8 mouse cellular contexts compared by ENCODE assay signal in genomic region chr9:89623006-89623760, GRCm38 (mm10). TPM values are rescaled to one million over a fixed set of nuclear protein-coding genes. Genes with fewer than 3 reads are reported as not detected.
DNase-seq lines count a peak whose midpoint lies in the region; ATAC-seq and TF ChIP-seq lines count a peak whose summit lies in the region.

Gene Minar1 (minus strand): TSS chr9:89623125.

- DNase-seq in lung, embryonic 14.5 days, result peak; percentile 56
- DNase-seq in lung, adult 2 months, result no peak
- DNase-seq in right cerebral cortex, postnatal 4 days, result peak; percentile 55

- peak; percentile 53 for TF ChIP-seq CTCF in lung, embryonic 14.5 days (IDR thresholded peaks at IDR 0.05; ENCODE audit: low read depth)
- TF ChIP-seq CTCF in lung, adult 2 months (IDR thresholded peaks at IDR 0.05; ENCODE audit: insufficient read depth, low read length), result no peak

- peak within 1 kb of the TSS; percentile 41 for H3K4me3 ChIP-seq in lung, embryonic 14.5 days (ENCODE audit: low read depth, low read length)
- no peak within 1 kb of the TSS for H3K4me3 ChIP-seq in lung, adult 2 months (replicated peaks; ENCODE audit: extremely low read depth, low read depth, low read length)
- peak within 1 kb of the TSS; percentile 3; the same call in 1 of the 2 replicates for H3K4me3 ChIP-seq in brown adipose tissue, adult 24 weeks (ENCODE audit: insufficient read depth, low read depth, low read length)
- H3K4me3 ChIP-seq in forebrain, embryonic 12.5 days (replicated peaks), result peak within 1 kb of the TSS; percentile 54
- peak within 1 kb of the TSS; percentile 50 for H3K4me3 ChIP-seq in kidney, embryonic 15.5 days (replicated peaks)

- peak; percentile 89 for ATAC-seq in lung, embryonic 14.5 days (ENCODE audit: insufficient read depth)
- ATAC-seq in forebrain, embryonic 12.5 days (ENCODE audit: low FRiP score), result peak; percentile 82
- peak; percentile 87 for ATAC-seq in kidney, embryonic 15.5 days (replicated peaks; ENCODE audit: low FRiP score)
- ATAC-seq in megakaryocyte, adult 5-6 weeks (ENCODE audit: poor library complexity, severe bottlenecking), result peak; percentile 41; the same call in 1 of the 2 replicates
- ATAC-seq in erythroid progenitor cell, adult 5-6 weeks (replicated peaks; ENCODE audit: low FRiP score, poor library complexity, severe bottlenecking), result no peak

- no peaks in the 10 kb centered on the region for H3K36me3 ChIP-seq in lung, embryonic 14.5 days (ENCODE audit: insufficient read depth)
- H3K36me3 ChIP-seq in forebrain, embryonic 12.5 days (replicated peaks), result no peaks in the 10 kb centered on the region
- no peaks in the 10 kb centered on the region for H3K36me3 ChIP-seq in kidney, embryonic 15.5 days

- H3K9ac ChIP-seq in lung, embryonic 14.5 days, result peak within 1 kb of the TSS; percentile 23; the same call in 1 of the 2 replicates
- H3K9ac ChIP-seq in forebrain, embryonic 12.5 days, result peak within 1 kb of the TSS; percentile 54
- H3K9ac ChIP-seq in kidney, embryonic 15.5 days, result peak within 1 kb of the TSS; percentile 40

- H3K4me2 ChIP-seq in lung, embryonic 14.5 days, result peak within 1 kb of the TSS; percentile 84
- peak within 1 kb of the TSS; percentile 96 for H3K4me2 ChIP-seq in forebrain, embryonic 12.5 days
- peak within 1 kb of the TSS; percentile 94 for H3K4me2 ChIP-seq in kidney, embryonic 15.5 days

- H3K27ac ChIP-seq in lung, embryonic 14.5 days (ENCODE audit: low read depth), result no peak within 1 kb of the TSS
- H3K27ac ChIP-seq in brown adipose tissue, adult 24 weeks (replicated peaks; ENCODE audit: low read depth, low read length), result no peak within 1 kb of the TSS
- H3K27ac ChIP-seq in forebrain, embryonic 12.5 days, result no peak within 1 kb of the TSS
- H3K27ac ChIP-seq in kidney, embryonic 15.5 days, result no peak within 1 kb of the TSS

- H3K9me3 ChIP-seq in lung, embryonic 14.5 days (ENCODE audit: low read depth, low read length), result no peaks in the 10 kb centered on the region
- no peaks in the 10 kb centered on the region for H3K9me3 ChIP-seq in forebrain, embryonic 12.5 days
- H3K9me3 ChIP-seq in kidney, embryonic 15.5 days (replicated peaks), result no peaks in the 10 kb centered on the region

- peaks cover 27% of the 10 kb centered on the region for H3K27me3 ChIP-seq in lung, embryonic 14.5 days (ENCODE audit: insufficient read depth, low read length)
- peaks cover 49% of the 10 kb centered on the region for H3K27me3 ChIP-seq in forebrain, embryonic 12.5 days
- H3K27me3 ChIP-seq in kidney, embryonic 15.5 days, result peaks cover 59% of the 10 kb centered on the region

- no peak for TF ChIP-seq POLR2A in lung, adult 2 months (IDR thresholded peaks at IDR 0.05; ENCODE audit: borderline replicate concordance, extremely low read depth, low read depth, low read length)

- WGBS in lung, embryonic 14.5 days, result under 1% methylated on average over 27 of the region's 27 CpGs
- 1% methylated on average over 27 of the region's 27 CpGs for WGBS in lung, adult 2 months
- under 1% methylated on average over 27 of the region's 27 CpGs for WGBS in forebrain, embryonic 12.5 days
- WGBS in kidney, embryonic 15.5 days, result under 1% methylated on average over 27 of the region's 27 CpGs

- no peaks in the 10 kb centered on the region for H3K4me1 ChIP-seq in lung, embryonic 14.5 days (ENCODE audit: insufficient read depth)
- no peaks in the 10 kb centered on the region for H3K4me1 ChIP-seq in lung, adult 2 months (ENCODE audit: control insufficient read depth, insufficient read depth, low read length)
- no peaks in the 10 kb centered on the region; the same call in none of the 2 replicates for H3K4me1 ChIP-seq in brown adipose tissue, adult 24 weeks (ENCODE audit: control insufficient read depth, insufficient read depth, insufficient read length, low read length)
- peaks cover 21% of the 10 kb centered on the region for H3K4me1 ChIP-seq in forebrain, embryonic 12.5 days
- peaks cover 15% of the 10 kb centered on the region for H3K4me1 ChIP-seq in kidney, embryonic 15.5 days

RNA-seq across cellular contexts. Expression of gene Minar1, which starts in this region (rescaled TPM):
- polyA plus RNA-seq in lung, embryonic 14.5 days (2014; fragmentation: Nextera tagmentation; extraction: Ambion mirVana), result 0.03 TPM in 1 of 2 replicates, not detected in the other
- not detected in 2 replicates for polyA plus RNA-seq in lung, adult 2 months (2012; rRNA removed)
- polyA plus RNA-seq in brown adipose tissue, adult 24 weeks (2012; ENCODE audit: insufficient read depth, insufficient read length, missing spikeins), result not detected in 2 replicates
- 0.09 and 0.18 TPM in 2 replicates for polyA plus RNA-seq in forebrain, embryonic 12.5 days (2016; fragmentation: Nextera tagmentation; extraction: Ambion mirVana)
- polyA plus RNA-seq in kidney, embryonic 15.5 days (2015; fragmentation: Nextera tagmentation; extraction: Ambion mirVana), result 0.08 TPM in 2 replicates
- not detected in 2 replicates for total RNA-seq in megakaryocyte, adult 5-6 weeks (2015)
- not detected in 2 replicates for total RNA-seq in megakaryocyte, adult 5-6 weeks (2017)
- total RNA-seq in erythroid progenitor cell, adult 5-6 weeks (2015; ENCODE audit: low replicate concordance), result not detected in 2 replicates
- not detected in 2 replicates for total RNA-seq in erythroid progenitor cell, adult 5-6 weeks (2017; ENCODE audit: low replicate concordance)

Comparison
In these comparisons a context has a peak if more than half of its experiments do, and no peak if none do; other contexts are left out.
1. Peak in DNase-seq, ATAC-seq, H3K4me3 ChIP-seq, H3K9ac ChIP-seq and H3K4me2 ChIP-seq in lung, embryonic 14.5 days; RNA of the gene not detected or under 1 TPM.
2. Peak in ATAC-seq, H3K4me3 ChIP-seq, H3K9ac ChIP-seq and H3K4me2 ChIP-seq in forebrain, embryonic 12.5 days; RNA of the gene not detected or under 1 TPM.
3. Peak in ATAC-seq, H3K4me3 ChIP-seq, H3K9ac ChIP-seq and H3K4me2 ChIP-seq in kidney, embryonic 15.5 days; RNA of the gene not detected or under 1 TPM.
4. Peak in ATAC-seq in megakaryocyte, adult 5-6 weeks; RNA of the gene not detected or under 1 TPM.